Mouse (Mus musculus) testis, adult 2 months (tissue): ENCODE measurements around the gene Pheta2.

Source experiments
- CTCF ChIP-seq: fragments of 200-500 bp; IDR thresholded peaks from 2 replicates; pipeline ENCODE4 v1.5.1; 2012; ENCODE audit warnings: low read depth, mild to moderate bottlenecking, inconsistent platforms, low read length, moderate library complexity; ENCODE audit not compliant: control insufficient read depth, insufficient read depth, insufficient replicate concordance
- POLR2A ChIP-seq: fragments of 200-500 bp; IDR thresholded peaks from 2 replicates; pipeline ENCODE4 v1.6.1; 2012; ENCODE audit warnings: low read depth, mild to moderate bottlenecking, inconsistent platforms, low read length, moderate library complexity; ENCODE audit not compliant: control insufficient read depth

GRCm38 (mm10) chr15:82351480-82351879 lies 12.7 kb downstream of the Pheta2 start:
- TF ChIP-seq CTCF (no peak), POLR2A (no peak)
